Mouse (Mus musculus) NIH3T3 (cell line): ENCODE results near the gene Elane.
A peak's percentile ranks its signal among the peaks of the same experiment; 100 is the strongest.

Experiments used
- DNase-seq: peaks from one replicate; pipeline ENCODE4 v3.0.0-alpha.2; 2012; ENCODE audit warnings: low read depth

Elane gene

DNA sequence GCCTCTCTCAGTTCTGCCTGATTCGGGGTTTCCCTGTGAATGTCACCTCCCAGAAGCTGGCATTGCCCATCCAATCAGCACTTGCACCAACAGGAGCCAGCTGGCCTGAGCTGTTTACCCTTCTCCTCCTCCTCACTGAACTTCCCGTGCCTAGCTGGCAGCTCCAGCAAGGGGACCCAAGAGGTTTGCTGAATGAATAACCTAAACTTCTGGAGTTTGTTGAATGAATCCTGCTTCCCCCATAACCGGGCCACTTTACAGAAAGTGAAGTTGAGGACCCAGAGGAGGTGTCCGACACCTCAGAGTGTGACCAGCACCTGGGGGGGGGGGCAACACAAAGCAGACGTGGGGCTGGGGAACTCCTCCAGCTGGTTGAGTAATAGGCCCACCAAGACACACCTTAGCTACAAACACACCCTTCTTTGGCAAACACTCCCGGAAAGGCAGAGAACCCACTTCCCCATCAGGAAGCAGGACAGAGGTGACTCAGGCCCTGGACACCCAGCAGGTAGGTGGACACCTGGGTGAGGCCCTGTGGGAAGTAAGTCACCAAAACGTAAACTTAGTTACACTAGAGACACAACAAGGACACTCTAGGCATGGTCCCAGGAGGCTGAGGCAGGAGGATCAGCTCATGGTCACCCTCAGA lies 29.0 kb downstream of the Elane start:
- DNase-seq = no peak

GRCm38 (mm10) chr10:79916081-79916480 lies 30.0 kb downstream of the Elane start:
- peak; percentile 39 for DNase-seq

DNA sequence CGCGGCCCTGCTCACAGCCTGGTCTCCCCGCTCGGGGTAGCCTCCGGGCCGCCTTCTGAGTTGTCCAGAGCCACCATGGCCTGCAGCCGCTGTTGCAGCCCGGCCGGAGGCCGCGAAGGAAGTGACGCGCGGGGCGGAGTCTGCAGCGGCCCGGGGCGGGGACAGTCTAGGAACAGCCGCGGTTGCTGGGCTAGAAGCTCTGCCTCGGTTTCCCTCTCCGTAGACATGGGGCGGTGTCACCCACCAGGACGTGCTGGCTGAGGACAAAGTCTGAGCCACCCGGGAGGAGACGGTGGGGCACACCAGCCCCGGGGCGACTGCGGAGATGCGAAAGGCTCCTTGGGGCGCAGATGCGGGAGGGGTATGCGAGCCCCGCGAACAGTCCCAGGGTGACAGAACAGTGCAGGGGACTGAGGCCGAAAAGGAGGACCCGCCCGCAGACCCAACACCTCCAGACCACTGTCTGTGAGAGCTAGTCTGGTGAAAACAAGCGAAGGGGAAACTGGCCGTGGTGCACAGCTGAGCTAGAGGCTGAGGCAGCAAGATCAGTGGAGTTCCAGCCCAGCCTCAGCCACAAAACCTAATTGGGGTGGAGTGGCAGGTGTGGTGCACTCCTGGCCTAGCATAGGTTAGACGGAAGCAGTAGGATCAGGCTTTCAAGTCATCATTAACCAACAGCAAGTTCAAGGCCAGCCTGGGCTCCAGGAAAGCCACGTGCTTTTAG lies 30.9 kb downstream of the Elane start, which contains the start of gene Kiss1r:
Gene Kiss1r, plus strand, starts transcription at position 164 of the 724 bp plus-strand sequence.
- peak; percentile 90 for DNase-seq

DNA sequence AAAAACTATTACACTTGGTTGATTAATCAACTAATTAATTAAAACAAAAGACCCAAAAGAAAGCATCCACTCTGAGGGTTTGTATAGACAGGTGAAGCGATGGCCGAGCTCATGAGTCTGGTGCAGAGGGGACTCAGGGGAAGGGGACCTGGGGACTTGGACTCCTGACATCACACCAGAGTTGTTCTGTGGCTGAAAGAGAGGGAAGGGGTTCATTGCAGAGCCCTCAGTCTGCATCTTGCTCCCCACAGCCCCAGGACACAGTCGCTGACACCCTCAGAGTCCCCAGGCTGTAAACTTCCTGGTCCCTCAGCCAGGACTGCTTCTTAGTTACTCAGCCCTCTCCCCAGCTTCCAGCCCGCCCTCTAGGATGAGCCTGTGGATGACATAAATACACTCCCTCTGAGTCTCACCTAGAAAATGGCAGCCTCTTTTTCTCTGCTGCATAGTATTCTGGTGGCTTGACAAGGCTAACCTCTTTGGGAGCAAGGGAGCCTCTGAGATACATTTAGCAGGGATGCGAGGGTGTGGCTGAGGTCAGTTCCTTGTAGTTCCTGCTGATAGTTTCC lies 31.6 kb downstream of the Elane start:
- DNase-seq = no peak

- no peak for DNase-seq
These were observed 32.4 kb downstream of the Elane start for GRCm38 (mm10) chr10:79918231-79919078.

- no peak for DNase-seq
These were observed 33.3 kb downstream of the Elane start for GRCm38 (mm10) chr10:79919251-79919849.

DNA sequence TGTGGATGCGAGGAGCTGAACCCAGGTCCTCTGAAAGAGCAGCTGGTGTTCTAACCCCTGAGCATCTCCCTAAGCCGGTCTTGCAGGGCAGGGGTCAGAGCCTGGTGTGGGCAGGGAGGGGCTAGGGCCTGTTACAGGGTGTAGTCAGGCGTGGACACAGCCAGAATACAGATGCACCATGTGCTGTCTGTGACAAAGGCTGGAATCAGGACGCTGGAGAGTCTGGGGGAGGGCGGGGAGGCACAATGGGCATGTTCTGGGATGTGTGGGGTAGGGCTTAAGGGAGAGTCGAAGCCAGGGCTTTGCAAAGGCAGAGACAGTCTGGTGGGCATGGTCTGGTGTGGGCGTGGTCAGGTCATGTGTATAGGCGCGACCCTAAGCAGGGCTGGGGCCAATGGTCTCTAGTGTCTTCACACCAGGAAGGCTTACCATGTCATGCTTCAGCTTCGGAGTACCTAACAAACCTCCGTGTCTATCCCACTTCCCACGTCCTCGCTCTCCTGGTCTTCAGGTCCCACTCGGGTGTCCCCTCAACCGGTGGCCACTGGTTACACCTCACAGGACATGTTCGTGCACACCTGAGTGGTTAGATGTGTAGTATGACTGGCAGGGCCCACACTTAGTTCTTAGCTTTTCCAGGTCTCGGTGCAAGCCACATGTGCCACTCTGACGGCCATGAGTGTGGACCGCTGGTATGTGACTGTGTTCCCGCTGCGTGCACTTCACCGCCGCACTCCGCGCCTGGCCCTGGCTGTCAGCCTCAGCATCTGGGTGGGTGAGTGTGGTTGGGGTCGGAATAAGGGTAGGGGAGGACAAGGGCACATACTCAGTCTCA lies 34.2 kb downstream of the Elane start:
- DNase-seq = no peak

GRCm38 (mm10) chr10:79920958-79921535 lies 35.0 kb downstream of the Elane start, which contains the start of gene R3hdm4:
TSS of gene R3hdm4 (minus strand) at chr10:79921208.
- no peak for DNase-seq

GRCm38 (mm10) chr10:79921572-79921971 lies 35.5 kb downstream of the Elane start:
- no peak for DNase-seq

DNA sequence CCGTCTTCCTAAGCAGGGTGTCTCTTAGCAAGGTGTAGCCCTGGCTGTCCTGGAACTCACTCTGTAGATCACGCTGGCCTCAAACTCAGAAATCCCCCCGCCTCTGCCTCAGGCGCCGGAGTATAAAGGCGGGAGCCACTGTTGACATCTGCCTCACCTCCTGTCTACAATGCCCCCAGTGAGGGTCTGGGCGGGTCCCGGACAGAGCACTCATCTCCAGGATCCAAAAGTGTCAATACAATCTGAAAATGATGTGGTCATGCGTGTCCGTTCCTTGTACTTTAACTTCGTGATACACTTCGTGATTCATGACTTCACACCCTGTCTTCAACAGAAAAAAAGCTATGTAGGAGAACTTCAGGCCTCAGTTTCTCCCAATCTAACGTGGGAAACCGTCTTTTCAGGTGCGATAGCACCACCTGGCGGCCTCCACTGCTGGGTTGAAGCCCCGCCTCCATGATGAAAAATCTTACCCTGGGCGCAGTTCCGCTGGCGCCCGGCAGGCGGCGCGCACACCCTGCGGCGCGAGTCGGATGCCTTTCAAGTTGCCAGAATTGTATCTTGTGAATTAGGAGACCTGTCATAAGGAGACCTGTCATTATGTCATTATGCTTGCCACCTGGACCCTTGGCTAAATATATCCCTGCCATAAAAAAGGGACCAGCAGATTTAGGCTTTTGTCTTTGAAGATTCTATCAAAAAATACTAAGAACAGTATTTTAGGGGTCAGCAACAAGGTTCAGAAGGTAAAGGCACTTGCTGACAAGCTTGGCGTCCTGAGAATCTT lies 39.1 kb downstream of the Elane start:
- DNase-seq = peak; percentile 96

DNA sequence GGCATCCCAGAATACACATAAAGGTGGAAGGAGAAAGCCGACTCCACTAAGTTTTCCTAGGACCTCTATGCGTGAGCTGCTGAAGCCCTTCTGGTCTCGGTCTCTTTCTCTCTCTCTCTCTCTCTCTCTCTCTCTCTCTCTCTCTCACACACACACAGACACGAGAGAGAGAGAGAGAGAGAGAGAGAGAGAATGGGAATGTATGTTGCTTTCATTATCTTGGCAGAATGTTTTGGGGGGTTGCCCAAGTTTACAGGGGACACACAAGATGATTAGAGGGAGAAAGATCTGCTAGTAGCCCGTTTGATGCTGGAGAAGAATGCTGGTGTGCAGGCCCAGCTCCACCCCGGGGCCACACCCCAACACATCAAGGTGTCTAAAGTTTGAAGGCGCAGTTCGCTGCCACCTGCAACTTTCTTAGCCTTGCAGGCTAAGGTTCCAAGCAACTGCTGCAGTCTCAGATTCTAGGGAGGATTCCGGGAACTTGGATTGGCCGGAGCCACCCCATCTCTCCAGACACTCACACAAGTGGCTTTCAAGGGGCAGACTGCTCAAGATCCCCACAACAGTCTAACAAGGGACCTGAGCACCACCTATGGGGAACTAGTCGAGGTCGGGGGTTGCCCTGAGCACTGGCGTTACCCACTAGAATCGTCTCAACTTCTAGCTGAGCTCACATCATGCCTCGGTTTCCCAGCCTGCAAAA lies 39.9 kb downstream of the Elane start:
- DNase-seq = peak; percentile 31

DNA sequence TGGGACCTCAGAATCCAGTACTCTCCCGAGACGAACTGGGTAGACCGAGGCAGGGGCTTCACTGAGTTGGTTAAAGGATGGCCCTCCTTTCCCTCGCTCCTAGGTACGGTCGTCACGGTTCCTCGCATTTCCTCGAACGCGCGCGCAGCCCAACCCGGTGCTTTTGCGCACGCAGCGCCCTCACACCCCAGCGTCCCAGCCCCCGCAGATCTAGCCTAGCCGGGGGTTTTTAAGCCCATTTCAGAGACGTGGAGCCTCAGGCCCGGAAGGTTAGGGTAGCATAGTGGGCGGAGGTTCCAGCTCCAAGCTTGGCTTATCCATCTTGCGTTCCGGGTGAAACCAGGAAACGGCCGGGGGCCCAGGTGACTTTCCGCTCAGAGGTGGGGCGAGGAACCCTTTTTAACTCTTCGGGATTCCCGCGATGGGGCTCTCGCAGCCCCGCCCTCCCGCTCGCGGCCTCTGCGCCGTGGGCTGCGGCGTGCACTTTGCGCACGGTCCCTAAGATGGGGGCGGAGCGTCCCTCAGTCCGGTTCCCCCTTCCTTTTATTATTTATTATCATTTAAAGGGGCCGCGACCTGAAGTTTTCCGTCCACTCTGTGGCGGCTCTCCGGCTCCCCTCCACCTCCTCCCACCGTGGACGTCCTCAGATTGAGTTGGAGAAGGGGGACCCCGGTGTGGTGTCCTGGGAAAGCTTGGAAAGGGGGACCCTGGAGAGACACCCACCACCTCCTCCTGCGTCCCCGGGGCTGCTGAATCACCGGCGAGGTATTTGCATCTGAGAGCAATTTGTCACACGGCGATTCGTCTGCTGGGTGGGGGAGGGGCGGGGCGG lies 40.7 kb downstream of the Elane start, which contains the start of gene Arid3a:
Gene Arid3a, plus strand, starts transcription at position 553 of the 833 bp plus-strand sequence.
- DNase-seq = peak; percentile 97

DNA sequence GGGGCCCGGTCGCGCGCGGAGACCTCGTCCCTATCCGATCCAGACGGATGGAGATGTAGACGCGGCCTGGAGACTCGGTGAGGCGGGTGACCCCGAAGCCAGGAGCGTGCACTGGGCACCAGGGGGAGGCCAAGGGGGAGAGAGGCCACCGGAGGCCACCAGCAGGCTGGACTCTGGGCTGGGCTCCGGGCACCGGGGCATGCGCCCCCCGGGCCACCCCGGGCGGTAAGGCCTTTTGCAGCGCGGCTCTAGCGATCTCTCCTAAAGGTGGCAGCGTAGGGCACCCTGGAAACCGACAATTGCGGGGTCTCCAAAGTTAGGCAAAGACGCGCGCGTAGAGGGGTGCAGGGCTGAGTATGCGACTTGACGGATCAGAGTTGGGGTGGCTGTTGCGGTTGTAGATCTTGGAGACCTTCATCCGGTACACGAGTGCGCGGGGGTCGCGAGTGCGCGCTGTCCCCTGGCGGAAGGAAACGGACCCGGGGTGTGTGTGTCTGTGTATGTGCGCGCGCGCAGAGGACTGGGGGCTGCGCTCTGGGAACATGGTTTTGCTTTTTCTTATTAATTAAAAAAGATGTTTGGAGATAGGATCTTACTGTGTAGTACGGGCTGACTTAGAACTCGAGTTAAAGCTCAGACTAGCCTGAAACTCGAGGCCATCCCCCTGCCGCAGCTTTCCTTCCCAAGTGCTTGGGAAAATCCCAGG lies 41.4 kb downstream of the Elane start:
- peak; percentile 66 for DNase-seq

- peak; percentile 72 for DNase-seq
These were observed 42.1 kb downstream of the Elane start for GRCm38 (mm10) chr10:79928030-79928694.

DNA sequence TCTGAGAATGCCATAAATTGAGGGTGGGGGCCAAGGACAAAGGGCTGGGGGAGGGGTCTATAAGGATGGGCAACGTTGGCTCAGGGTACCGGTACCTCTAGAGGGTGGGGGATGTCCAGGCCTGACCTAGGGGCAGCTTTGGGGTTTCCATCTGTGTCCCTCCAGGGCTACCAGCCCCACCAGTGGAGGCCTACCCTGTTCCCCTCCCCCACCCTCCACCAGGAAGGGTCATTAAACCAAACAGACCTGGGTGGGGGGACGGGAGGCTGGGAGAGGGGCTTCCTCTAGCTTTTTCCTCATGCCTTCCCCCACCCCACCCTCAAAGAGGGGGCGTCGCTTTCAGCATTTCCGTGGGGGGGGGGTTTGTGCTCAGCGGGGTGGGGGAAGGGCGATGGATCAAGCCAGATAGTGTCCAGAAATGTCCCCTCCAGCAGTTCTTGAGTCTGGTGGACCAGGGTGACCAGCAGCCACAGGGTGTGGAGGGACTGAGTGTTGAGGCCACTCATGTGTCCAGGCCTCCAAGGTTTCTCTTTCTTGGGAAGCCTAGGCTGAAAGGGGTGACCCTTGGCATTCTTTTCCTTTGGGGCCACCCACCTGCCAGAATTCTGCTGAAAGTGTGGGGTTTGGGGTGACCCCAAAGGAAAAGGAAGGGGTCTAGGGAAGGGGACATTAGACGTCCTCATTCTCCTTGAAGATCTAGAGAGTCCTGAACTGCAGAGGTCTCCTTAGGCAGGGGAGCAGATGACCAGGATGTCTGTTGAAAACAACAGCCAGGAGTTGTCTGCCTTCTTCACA lies 43.1 kb downstream of the Elane start:
- no peak for DNase-seq
